ENCODE assay signal across 13 mouse cellular contexts in the genomic region with DNA sequence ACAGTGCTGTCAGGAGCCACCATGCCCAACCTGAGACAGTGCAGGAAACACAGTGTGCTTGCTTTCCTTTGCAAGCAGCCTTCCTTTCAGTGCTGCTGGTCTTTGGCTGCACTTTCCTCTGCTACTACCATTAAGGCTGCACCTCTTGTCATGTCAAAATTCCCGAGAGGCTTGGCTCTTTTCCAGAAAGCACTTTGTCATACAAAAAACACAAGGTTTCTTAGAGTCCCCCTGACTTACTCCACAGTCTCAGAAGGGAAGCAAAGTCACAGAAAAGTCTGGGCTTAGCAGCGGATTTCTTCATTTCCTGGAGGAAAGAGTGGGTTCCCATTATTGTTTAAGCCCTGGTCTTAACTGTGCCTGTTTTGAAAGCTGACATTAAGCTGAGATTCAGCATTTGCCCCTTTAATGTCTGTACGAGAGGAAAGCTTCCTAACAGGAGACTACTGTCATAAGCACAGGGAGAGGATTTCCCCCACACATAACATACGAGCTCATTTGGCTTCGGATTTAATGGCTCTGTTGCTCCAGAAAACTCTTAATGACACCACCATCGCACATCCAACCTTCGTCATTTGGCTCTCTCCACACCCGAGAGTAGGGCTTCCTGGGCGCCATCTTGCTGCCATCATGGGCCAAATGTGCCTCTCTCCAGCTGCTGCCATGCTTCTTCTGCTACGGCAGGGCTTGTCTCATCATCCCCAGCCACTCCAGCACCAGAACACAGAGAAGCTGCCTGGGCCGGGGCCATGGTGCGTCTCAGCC.
DNase-seq lines count a peak whose midpoint lies in the region; ATAC-seq and TF ChIP-seq lines count a peak whose summit lies in the region.
"Had no signal": no experiment of that assay in that cellular context is flagged by ENCODE, and none has a peak within 500 bp of the region (broad histone marks: within the 10 kb centered on the region; RNA-seq: fewer than 3 reads in every experiment).

No protein-coding gene starts in this region.

- H3K4me1 ChIP-seq in hindbrain, postnatal 0 days (ENCODE audit: insufficient read depth, low read length): no peaks in the 10 kb centered on the region
- no peaks in the 10 kb centered on the region for H3K4me1 ChIP-seq in hindbrain, embryonic 10.5 days (replicated peaks)
- peaks cover 18% of the 10 kb centered on the region for H3K4me1 ChIP-seq in neural tube, embryonic 13.5 days (replicated peaks)
- H3K4me1 ChIP-seq: embryonic facial prominence, embryonic 15.5 days; liver, embryonic 15.5 days; midbrain, embryonic 12.5 days had no signal

- H3K4me2 ChIP-seq in hindbrain, postnatal 0 days (ENCODE audit: low read depth, low read length): no peak overlapping the region
- no peak overlapping the region for H3K4me2 ChIP-seq in neural tube, embryonic 13.5 days
- H3K4me2 ChIP-seq: embryonic facial prominence, embryonic 15.5 days; liver, embryonic 15.5 days; midbrain, embryonic 12.5 days had no signal

- ATAC-seq in hindbrain, postnatal 0 days: no peak
- ATAC-seq in neural tube, embryonic 13.5 days (ENCODE audit: low read depth): no peak

- no peaks in the 10 kb centered on the region for H3K27me3 ChIP-seq in hindbrain, postnatal 0 days (ENCODE audit: insufficient read depth, low read length)
- H3K27me3 ChIP-seq in hindbrain, embryonic 10.5 days (ENCODE audit: insufficient read depth, poor library complexity, severe bottlenecking): no peaks in the 10 kb centered on the region
- no peaks in the 10 kb centered on the region for H3K27me3 ChIP-seq in neural tube, embryonic 13.5 days
- H3K27me3 ChIP-seq: embryonic facial prominence, embryonic 15.5 days; liver, embryonic 15.5 days; midbrain, embryonic 12.5 days had no signal

- no peak overlapping the region for H3K27ac ChIP-seq in hindbrain, postnatal 0 days
- no peak overlapping the region for H3K27ac ChIP-seq in hindbrain, embryonic 10.5 days
- peak overlapping the region; percentile 61; the same call in 1 of the 2 replicates for H3K27ac ChIP-seq in neural tube, embryonic 13.5 days (replicated peaks)
- H3K27ac ChIP-seq: embryonic facial prominence, embryonic 15.5 days; liver, embryonic 15.5 days; midbrain, embryonic 12.5 days had no signal

- DNase-seq in cerebellum, postnatal 10 days: peak; percentile 6 to 7
- DNase-seq in cerebellum, adult 8-10 months: no peak
- peak; percentile 28 for DNase-seq in hindbrain, postnatal 0 days (ENCODE audit: low spot score)
- DNase-seq in hindbrain, embryonic 10.5 days (ENCODE audit: low spot score): no peak
- DNase-seq in neural tube, embryonic 10.5 days (ENCODE audit: extremely low spot score, low spot score): no peak
- DNase-seq in cerebellum, adult 11-12 months: no peak
- DNase-seq in thymus, postnatal 25 days: no peak
- DNase-seq: B cell, adult 2 months; cerebellum, adult 9-11 months had no signal

- no peak for TF ChIP-seq CTCF in hindbrain, postnatal 0 days (IDR thresholded peaks at IDR 0.05; ENCODE audit: low read depth)

- no peaks in the 10 kb centered on the region for H3K36me3 ChIP-seq in hindbrain, postnatal 0 days (ENCODE audit: insufficient read depth, low read length)
- no peaks in the 10 kb centered on the region; the same call in 1 of the 2 replicates for H3K36me3 ChIP-seq in hindbrain, embryonic 10.5 days
- H3K36me3 ChIP-seq in neural tube, embryonic 13.5 days: no peaks in the 10 kb centered on the region
- H3K36me3 ChIP-seq: liver, embryonic 15.5 days; midbrain, embryonic 12.5 days had no signal

- no peaks in the 10 kb centered on the region for H3K9me3 ChIP-seq in hindbrain, postnatal 0 days (ENCODE audit: low read length)
- H3K9me3 ChIP-seq in hindbrain, embryonic 10.5 days: no peaks in the 10 kb centered on the region
- no peaks in the 10 kb centered on the region for H3K9me3 ChIP-seq in neural tube, embryonic 13.5 days
- H3K9me3 ChIP-seq: embryonic facial prominence, embryonic 15.5 days; liver, embryonic 15.5 days; midbrain, embryonic 12.5 days had no signal

- no peak overlapping the region for H3K9ac ChIP-seq in hindbrain, postnatal 0 days (replicated peaks; ENCODE audit: low read length)
- H3K9ac ChIP-seq in neural tube, embryonic 13.5 days: no peak overlapping the region
- H3K9ac ChIP-seq: embryonic facial prominence, embryonic 15.5 days; liver, embryonic 15.5 days; midbrain, embryonic 12.5 days had no signal

- WGBS in hindbrain, postnatal 0 days: 77% methylated on average over 12 of the region's 12 CpGs
- 90% methylated on average over 12 of the region's 12 CpGs for WGBS in hindbrain, embryonic 10.5 days
- 79% methylated on average over 12 of the region's 12 CpGs for WGBS in neural tube, embryonic 13.5 days

- H3K4me3 ChIP-seq in hindbrain, postnatal 0 days (ENCODE audit: low read length): no peak overlapping the region
- H3K4me3 ChIP-seq in hindbrain, embryonic 10.5 days: no peak overlapping the region
- no peak overlapping the region for H3K4me3 ChIP-seq in neural tube, embryonic 13.5 days
- H3K4me3 ChIP-seq: embryonic facial prominence, embryonic 15.5 days; liver, embryonic 15.5 days; midbrain, embryonic 12.5 days had no signal

Comparison
In these comparisons a context has a peak if more than half of its experiments do, and no peak if none do; other contexts are left out.
1. DNase-seq: peak in cerebellum, postnatal 10 days (2 of 2) and hindbrain, postnatal 0 days (single experiment); none in cerebellum, adult 8-10 months (single experiment), hindbrain, embryonic 10.5 days (single experiment), neural tube, embryonic 10.5 days (single experiment), cerebellum, adult 11-12 months (single experiment) and thymus, postnatal 25 days (single experiment).